Mouse (Mus musculus) gastrocnemius, adult 18-20 months (tissue): ENCODE results near the gene Mbip. TPM values are rescaled to one million over a fixed set of nuclear protein-coding genes. Genes with fewer than 3 reads are reported as not detected.

Experiments used
- DNase-seq: peaks from one replicate; pipeline ENCODE4 v3.0.0; 2021; ENCODE audit warnings: low spot score
- total RNA-seq, 2 experiments: library from RNA; stranded (reverse); gene quantifications; 2 replicates each; pipeline ENCODE4 v1.2.3; 2021

The Mbip gene
- total RNA-seq, 2 experiments from 2014 or later, result 4.7 to 6.1 TPM

DNA sequence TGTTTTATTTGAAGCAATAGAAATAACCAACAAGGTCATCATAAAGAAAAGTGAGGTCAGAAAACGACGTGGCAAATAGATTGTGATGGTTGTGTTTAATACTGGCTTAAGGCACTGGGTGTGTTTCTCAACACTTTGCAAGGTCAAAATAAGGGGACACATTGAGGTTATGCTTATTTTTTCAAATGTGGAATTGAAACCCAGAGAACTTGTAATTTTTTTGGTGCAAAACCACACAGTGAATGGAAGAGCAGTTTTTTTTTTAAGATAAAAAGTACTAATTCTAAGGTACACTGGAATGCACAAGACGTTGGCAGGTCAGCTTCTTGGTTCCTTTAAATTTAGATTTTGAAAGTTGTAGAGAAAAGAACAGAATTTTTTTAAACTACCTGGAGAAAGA, 50.5 kb downstream of the Mbip start:
- no peak for DNase-seq

DNA sequence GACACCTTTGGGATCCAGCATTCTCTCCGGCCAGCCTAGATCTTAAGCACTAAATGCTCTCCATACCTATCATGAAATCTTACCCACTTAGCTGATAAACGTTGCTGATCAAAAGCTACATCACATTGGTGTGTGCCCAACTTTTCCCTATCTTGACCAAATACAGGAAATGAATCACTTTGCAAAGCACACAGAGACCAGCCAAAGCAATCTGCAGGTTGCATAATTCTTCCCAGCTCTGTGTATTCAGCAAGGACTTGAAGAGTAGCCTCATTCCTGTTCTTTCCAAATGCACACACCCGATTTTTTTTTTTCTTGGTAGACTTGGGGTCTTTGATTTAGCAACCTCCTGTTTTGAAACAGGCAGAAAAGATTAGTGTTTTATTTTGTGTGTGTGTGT, 57.1 kb downstream of the Mbip start:
- DNase-seq, result no peak

GRCm38 (mm10) chr12:56286828-56287227, 58.9 kb downstream of the Mbip start:
- no peak for DNase-seq

- no peak for DNase-seq
These were observed 61.5 kb downstream of the Mbip start for GRCm38 (mm10) chr12:56284210-56284609.

GRCm38 (mm10) chr12:56281649-56282048, 64.0 kb downstream of the Mbip start:
- no peak for DNase-seq

Other genes starting within 250 kb of the Mbip start
- gene Nkx2-1, start 191.0 kb upstream of the Mbip start, total RNA-seq, result not detected